Mouse (Mus musculus): ENCODE data around the gene Gltpd2.

Gene Gltpd2

GRCm38 (mm10) chr11:70518923-70519322 lies at the start of gene Gltpd2:
TSS of gene Gltpd2 (plus strand) at chr11:70519196.
- peak; percentile 84 for DNase-seq

- peak; percentile 80 for DNase-seq
Measured at GRCm38 (mm10) chr11:70469764-70470163, 49.2 kb upstream of the Gltpd2 start.

- peak; percentile 91 for DNase-seq
Measured at GRCm38 (mm10) chr11:70472716-70473115, 46.3 kb upstream of the Gltpd2 start.

- DNase-seq, result peak; percentile 81
Measured at GRCm38 (mm10) chr11:70473291-70473690, 45.7 kb upstream of the Gltpd2 start.

- DNase-seq, result no peak
Measured at GRCm38 (mm10) chr11:70474872-70475534, 44.0 kb upstream of the Gltpd2 start.

- DNase-seq, result no peak
Measured at GRCm38 (mm10) chr11:70485498-70485897, 33.5 kb upstream of the Gltpd2 start.

- peak; percentile 95 for DNase-seq
Measured at GRCm38 (mm10) chr11:70487816-70488215, 31.2 kb upstream of the Gltpd2 start.

- DNase-seq, result peak; percentile 97
Measured at GRCm38 (mm10) chr11:70489138-70489537, 29.9 kb upstream of the Gltpd2 start.

GRCm38 (mm10) chr11:70489684-70490083 lies 29.3 kb upstream of the Gltpd2 start:
- DNase-seq, result peak; percentile 97

GRCm38 (mm10) chr11:70499566-70500475 lies 19.2 kb upstream of the Gltpd2 start:
- no peak for DNase-seq

- no peak for DNase-seq
Measured at GRCm38 (mm10) chr11:70500476-70500812, 18.6 kb upstream of the Gltpd2 start.

GRCm38 (mm10) chr11:70502018-70502417 lies 17.0 kb upstream of the Gltpd2 start:
- no peak for DNase-seq

GRCm38 (mm10) chr11:70504970-70505369 lies 14.0 kb upstream of the Gltpd2 start, which contains the start of gene Tm4sf5:
TSS of gene Tm4sf5 (plus strand) at chr11:70505244.
- DNase-seq, result no peak

- peak; percentile 94 for DNase-seq
Measured at GRCm38 (mm10) chr11:70506385-70506784, 12.6 kb upstream of the Gltpd2 start.

- no peak for DNase-seq
Measured at GRCm38 (mm10) chr11:70506962-70507515, 12.0 kb upstream of the Gltpd2 start.

GRCm38 (mm10) chr11:70509753-70510564 lies 9.0 kb upstream of the Gltpd2 start:
- peak; percentile 93 for DNase-seq

- peak; percentile 64 for DNase-seq
Measured at GRCm38 (mm10) chr11:70511242-70511641, 7.8 kb upstream of the Gltpd2 start.

GRCm38 (mm10) chr11:70511825-70512224 lies 7.2 kb upstream of the Gltpd2 start:
- DNase-seq, result no peak

- no peak for DNase-seq
Measured at GRCm38 (mm10) chr11:70512709-70513342, 6.2 kb upstream of the Gltpd2 start.

- DNase-seq, result peak; percentile 97
Measured at GRCm38 (mm10) chr11:70513520-70513919, 5.5 kb upstream of the Gltpd2 start.

GRCm38 (mm10) chr11:70514288-70514687 lies 4.7 kb upstream of the Gltpd2 start, which contains the start of gene Vmo1:
TSS of gene Vmo1 (minus strand) at chr11:70514616.
- peak; percentile 92 for DNase-seq

- peak; percentile 85 for DNase-seq
Measured at GRCm38 (mm10) chr11:70516352-70516751, 2.6 kb upstream of the Gltpd2 start.

Data from heart, adult 11 months (tissue).